Mouse (Mus musculus) monocyte, adult 5-6 weeks (primary cell): ENCODE results near the gene Erp29. TPM values are rescaled to one million over a fixed set of nuclear protein-coding genes. Genes with fewer than 3 reads are reported as not detected.

Source experiments
- ATAC-seq: fragments of 153-309, 156-312 bp; replicated peaks from 2 replicates; pipeline ENCODE4 v1.8.0; 2017; ENCODE audit warnings: mild to moderate bottlenecking; ENCODE audit not compliant: low TSS enrichment, insufficient number of reproducible peaks, severe bottlenecking, poor library complexity, low FRiP score
- total RNA-seq: library from RNA; stranded (forward); fragments of 200-1000, 200-491, 200-594 nt; gene quantifications from 3 replicates; pipeline ENCODE4 v1.2.3, GENCODE M21; 2017

Erp29 gene
- total RNA-seq, 1 experiment from 2014 or later: 464 TPM

GRCm38 (mm10) chr5:121451644-121452025 is 671 bp downstream of the Erp29 start, which contains the start of gene Tmem116:
Gene Tmem116, plus strand, starts transcription at chr5:121451893.
- ATAC-seq: no peak

- peak; percentile 63 for ATAC-seq
These were observed 1.1 kb downstream of the Erp29 start for GRCm38 (mm10) chr5:121451203-121451602.

- ATAC-seq: no peak
These were observed 1.8 kb downstream of the Erp29 start for GRCm38 (mm10) chr5:121450476-121450875.

- peak; percentile 34 for ATAC-seq
These were observed 2.3 kb downstream of the Erp29 start for GRCm38 (mm10) chr5:121449976-121450375.

- ATAC-seq: no peak
These were observed 3.9 kb downstream of the Erp29 start for GRCm38 (mm10) chr5:121448450-121448849.

GRCm38 (mm10) chr5:121444870-121445269 is 7.4 kb downstream of the Erp29 start:
- ATAC-seq: no peak

- no peak for ATAC-seq
These were observed 8.8 kb downstream of the Erp29 start for GRCm38 (mm10) chr5:121443548-121443947.

- no peak for ATAC-seq
These were observed 13.6 kb downstream of the Erp29 start for GRCm38 (mm10) chr5:121438756-121439155.

- ATAC-seq: no peak
These were observed 14.2 kb downstream of the Erp29 start for GRCm38 (mm10) chr5:121438131-121438530.

GRCm38 (mm10) chr5:121428954-121429353 is 23.4 kb downstream of the Erp29 start:
- no peak for ATAC-seq

- no peak for ATAC-seq
These were observed 29.0 kb downstream of the Erp29 start for GRCm38 (mm10) chr5:121423297-121423696.

- ATAC-seq: no peak
These were observed 29.5 kb downstream of the Erp29 start for GRCm38 (mm10) chr5:121422787-121423186.

- no peak for ATAC-seq
These were observed 31.6 kb downstream of the Erp29 start for GRCm38 (mm10) chr5:121420721-121421120.

- no peak for ATAC-seq
These were observed 41.3 kb downstream of the Erp29 start for GRCm38 (mm10) chr5:121410975-121411374.

- ATAC-seq: no peak
These were observed 44.5 kb downstream of the Erp29 start for GRCm38 (mm10) chr5:121407856-121408255.

GRCm38 (mm10) chr5:121400849-121401248 is 51.5 kb downstream of the Erp29 start:
- ATAC-seq: no peak

- ATAC-seq: no peak
These were observed 52.2 kb downstream of the Erp29 start for GRCm38 (mm10) chr5:121400064-121400463.

- ATAC-seq: no peak
These were observed 52.8 kb downstream of the Erp29 start for GRCm38 (mm10) chr5:121399540-121399939.

GRCm38 (mm10) chr5:121398965-121399462 is 53.3 kb downstream of the Erp29 start:
- no peak for ATAC-seq

GRCm38 (mm10) chr5:121398146-121398964 is 54.0 kb downstream of the Erp29 start:
- ATAC-seq: no peak
